Mouse (Mus musculus) C3H10T1/2 (cell line): ENCODE measurements around the gene Mup17. TPM values are rescaled to one million over a fixed set of nuclear protein-coding genes. Genes with fewer than 3 reads are reported as not detected.

Experiments
- polyA plus RNA-seq, 2 experiments: library from polyadenylated mRNA; unstranded; fragments of >200 nt; fragmentation: generic; extraction: Trizol; gene quantifications; one replicate each; pipeline ENCODE4 v1.2.1; 2012; ENCODE audit warnings: missing spikeins in 2 of 2

Gene Mup17
- polyA plus RNA-seq: not detected

DNA sequence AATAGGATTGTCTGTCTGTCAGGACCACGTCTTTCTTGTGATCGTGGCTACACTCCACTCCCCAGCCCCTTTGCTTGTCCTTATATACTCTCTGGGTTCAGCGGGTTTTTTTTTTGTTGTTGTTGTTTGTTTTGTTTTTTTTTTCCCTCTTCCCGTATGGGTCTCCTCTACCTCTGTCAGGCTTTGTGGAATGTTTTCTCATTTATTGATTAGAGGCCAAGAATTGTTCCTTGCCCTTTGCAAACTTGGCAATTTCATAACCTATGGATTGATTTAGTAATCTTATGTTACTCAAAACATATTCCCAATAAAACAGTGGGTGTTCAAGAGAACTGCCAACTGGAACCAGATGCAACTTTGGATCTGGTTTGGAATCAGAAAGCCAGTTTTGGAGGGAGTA is at the start of gene Mup17:
TSS of gene Mup17 (minus strand) at position 101 of the 400 bp plus-strand sequence.

Other genes starting within 250 kb of the Mup17 start
- not detected for gene Mup15, start 156.1 kb downstream of the Mup17 start, polyA plus RNA-seq
- not detected for gene Mup16, start 76.3 kb downstream of the Mup17 start, polyA plus RNA-seq
- not detected for gene Mup18, start 78.3 kb upstream of the Mup17 start, polyA plus RNA-seq
- gene Mup19, start 186.4 kb upstream of the Mup17 start, polyA plus RNA-seq: not detected
- not detected for gene Mup5, start 239.4 kb upstream of the Mup17 start, polyA plus RNA-seq